Mouse (Mus musculus) liver, embryonic 11.5 days (tissue): ENCODE data around the gene Gspt1. TPM values are rescaled to one million over a fixed set of nuclear protein-coding genes. Genes with fewer than 3 reads are reported as not detected.
A peak's percentile ranks its signal among the peaks of the same experiment; 100 is the strongest.

ENCODE experiments used
- ATAC-seq: fragments of 200-750 bp; cut with Nextera tagmentation; replicated peaks from 2 replicates; pipeline ENCODE4 v1.8.0; 2017; ENCODE audit warnings: moderate number of reproducible peaks, mild to moderate bottlenecking, moderate TSS enrichment, moderate library complexity; ENCODE audit not compliant: low FRiP score
- DNase-seq: peaks from one replicate; pipeline ENCODE4 v3.0.0-alpha.2; 2017; ENCODE audit warnings: low spot score
- H3K27ac ChIP-seq: fragments of 300-500 bp; sonication (generic); 2 replicates; pipeline ENCODE4 v1.5.1; 2014; ENCODE audit warnings: mild to moderate bottlenecking, low read depth, low read length, control low read depth
- H3K27me3 ChIP-seq: fragments of 300-500 bp; sonication (generic); replicated peaks from 2 replicates; pipeline ENCODE4 v1.6.1; 2014; ENCODE audit warnings: low read length, mixed read lengths; ENCODE audit not compliant: control insufficient read depth, insufficient read depth
- H3K36me3 ChIP-seq: fragments of 300-500 bp; sonication (generic); 2 replicates; pipeline ENCODE4 v1.6.1; 2014; ENCODE audit warnings: mild to moderate bottlenecking, low read length, moderate library complexity, mixed read lengths; ENCODE audit not compliant: control insufficient read depth, insufficient read depth
- H3K4me1 ChIP-seq: fragments of 300-500 bp; sonication (generic); replicated peaks from 2 replicates; pipeline ENCODE4 v1.6.1; 2014; ENCODE audit warnings: low read length, mixed read lengths; ENCODE audit not compliant: control insufficient read depth, insufficient read depth
- H3K4me2 ChIP-seq: fragments of 300-500 bp; sonication (generic); 2 replicates; pipeline ENCODE4 v1.6.1; 2014; ENCODE audit warnings: mild to moderate bottlenecking, control low read depth, moderate library complexity
- H3K4me3 ChIP-seq: fragments of 300-500 bp; sonication (generic); 2 replicates; pipeline ENCODE4 v1.5.1; 2014; ENCODE audit warnings: low read depth, low read length, control low read depth
- H3K9ac ChIP-seq: fragments of 300-500 bp; sonication (generic); 2 replicates; pipeline ENCODE4 v1.6.1; 2014; ENCODE audit warnings: low read depth, low read length, control low read depth
- H3K9me3 ChIP-seq: fragments of 300-500 bp; sonication (generic); 2 replicates; pipeline ENCODE4 v1.6.1; 2016; ENCODE audit warnings: low read length, inconsistent platforms, mixed read lengths; ENCODE audit not compliant: control insufficient read depth
- WGBS: fragments of 180-500 bp; shearing (Covaris S2); extraction: QIAGEN DNeasy Blood & Tissue Kit; methylation state at CpG from one replicate; pipeline ENCODE4 v1.1.7; 2014; 5-methylcytosine and 5-hydroxymethylcytosine counted together
- polyA plus RNA-seq: library from polyadenylated mRNA; unstranded; fragments of >200 nt; fragmentation: Nextera tagmentation; extraction: Ambion mirVana; gene quantifications from 2 replicates; pipeline ENCODE4 v1.2.1, GENCODE M21; 2014

Gspt1 gene
- polyA plus RNA-seq, 1 experiment from 2014 or later, result 129 TPM

- Histone ChIP-seq H3K4me2 (no peak overlapping the region), H3K27me3 (no peaks in the 10 kb centered on the region), H3K4me1 (peaks cover 4% of the 10 kb centered on the region), H3K4me3 (no peak overlapping the region), H3K36me3 (peaks cover 64% of the 10 kb centered on the region), H3K27ac (no peak overlapping the region), H3K9me3 (no peaks in the 10 kb centered on the region), H3K9ac (no peak overlapping the region)
- ATAC-seq (no peak), DNase-seq (no peak)
- 86% methylated on average over 4 of the region's 4 CpGs for WGBS
Observed at GRCm38 (mm10) chr16:11197052-11197451, 57.1 kb downstream of the Gspt1 start.

DNA sequence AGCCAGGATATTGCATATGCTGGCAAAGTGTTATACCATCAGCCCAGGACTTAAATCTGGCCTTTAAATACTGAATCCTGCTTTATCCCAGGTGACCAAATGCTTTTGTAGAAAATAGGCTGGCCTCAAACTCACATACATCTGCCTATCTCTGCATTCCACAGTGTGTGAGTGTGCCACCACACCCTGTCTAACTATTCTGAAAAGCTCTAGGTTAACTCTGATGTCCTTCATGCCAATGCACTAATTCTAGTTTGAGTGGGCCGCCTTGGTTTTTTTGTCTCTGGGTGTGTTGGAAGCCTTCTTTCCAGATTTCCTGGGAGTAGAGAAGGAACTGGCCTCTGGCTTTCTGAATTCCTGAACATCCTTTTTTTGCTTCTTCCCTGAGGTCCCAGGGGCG lies 60.9 kb downstream of the Gspt1 start:
- no peak overlapping the region for H3K27ac ChIP-seq
- 94% methylated on average over 2 of the region's 2 CpGs for WGBS
- H3K27me3 ChIP-seq, result no peaks in the 10 kb centered on the region
- peaks cover 42% of the 10 kb centered on the region for H3K36me3 ChIP-seq
- H3K4me3 ChIP-seq, result no peak overlapping the region
- H3K9me3 ChIP-seq, result no peaks in the 10 kb centered on the region
- no peaks in the 10 kb centered on the region; the same call in 1 of the 2 replicates for H3K4me1 ChIP-seq
- H3K9ac ChIP-seq, result no peak overlapping the region
- no peak overlapping the region for H3K4me2 ChIP-seq
- DNase-seq, result no peak
- no peak for ATAC-seq

GRCm38 (mm10) chr16:11190150-11190549 lies 64.0 kb downstream of the Gspt1 start:
- Histone ChIP-seq H3K9me3 (no peaks in the 10 kb centered on the region), H3K27me3 (no peaks in the 10 kb centered on the region), H3K4me2 (no peak overlapping the region), H3K9ac (no peak overlapping the region), H3K36me3 (peaks cover 24% of the 10 kb centered on the region), H3K27ac (no peak overlapping the region), H3K4me1 (no peaks in the 10 kb centered on the region), H3K4me3 (no peak overlapping the region)
- no peak for DNase-seq
- WGBS, result 88% methylated on average over 7 of the region's 7 CpGs
- no peak for ATAC-seq

GRCm38 (mm10) chr16:11177404-11177803 lies 76.7 kb downstream of the Gspt1 start:
- Histone ChIP-seq H3K9me3 (no peaks in the 10 kb centered on the region), H3K4me3 (no peak overlapping the region; the same call in 1 of the 2 replicates), H3K27me3 (no peaks in the 10 kb centered on the region), H3K36me3 (no peaks in the 10 kb centered on the region), H3K4me1 (peaks cover 12% of the 10 kb centered on the region), H3K4me2 (peak overlapping the region; percentile 71), H3K27ac (no peak overlapping the region), H3K9ac (no peak overlapping the region)
- 76% methylated on average over 2 of the region's 2 CpGs for WGBS
- no peak for ATAC-seq
- no peak for DNase-seq

DNA sequence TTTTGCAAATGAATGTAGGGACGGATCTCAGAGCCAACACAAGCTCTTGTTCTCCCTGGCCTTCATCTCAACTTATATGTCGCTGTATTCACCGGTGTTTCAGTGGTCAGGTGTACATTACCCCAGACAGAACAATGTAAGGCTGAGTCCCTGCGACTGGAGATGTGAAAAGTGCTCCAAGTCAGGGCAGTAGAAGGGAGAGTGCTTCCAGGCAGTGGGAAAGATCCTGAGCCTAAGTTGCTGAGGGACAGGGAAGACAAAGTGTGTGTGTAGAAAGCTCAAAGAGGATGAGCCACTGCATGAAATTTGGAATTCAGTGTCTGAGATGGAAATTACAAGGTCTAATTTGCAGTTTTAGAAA lies 77.3 kb downstream of the Gspt1 start:
- Histone ChIP-seq H3K9ac (peak overlapping the region; percentile 92), H3K4me3 (peak overlapping the region; percentile 97), H3K27ac (peak overlapping the region; percentile 53; the same call in 1 of the 2 replicates), H3K27me3 (no peaks in the 10 kb centered on the region), H3K36me3 (no peaks in the 10 kb centered on the region), H3K4me2 (peak overlapping the region; percentile 71), H3K4me1 (peaks cover 13% of the 10 kb centered on the region), H3K9me3 (no peaks in the 10 kb centered on the region)
- DNase-seq, result no peak
- WGBS, result 8% methylated on average over 4 of the region's 4 CpGs
- no peak for ATAC-seq

- Histone ChIP-seq H3K27me3 (no peaks in the 10 kb centered on the region), H3K9me3 (no peaks in the 10 kb centered on the region), H3K4me2 (peak within 1 kb of the TSS; percentile 71), H3K4me1 (peaks cover 18% of the 10 kb centered on the region), H3K27ac (peak within 1 kb of the TSS; percentile 94), H3K9ac (peak within 1 kb of the TSS; percentile 92), H3K36me3 (no peaks in the 10 kb centered on the region), H3K4me3 (peak within 1 kb of the TSS; percentile 97)
- WGBS, result under 1% methylated on average over 57 of the region's 57 CpGs
- ATAC-seq (peak; percentile 95), DNase-seq (peak; percentile 92)
Observed at GRCm38 (mm10) chr16:11176208-11176883, 77.8 kb downstream of the Gspt1 start, which contains the start of gene Zc3h7a. Zc3h7a (minus strand) TSS chr16:11176393.

DNA sequence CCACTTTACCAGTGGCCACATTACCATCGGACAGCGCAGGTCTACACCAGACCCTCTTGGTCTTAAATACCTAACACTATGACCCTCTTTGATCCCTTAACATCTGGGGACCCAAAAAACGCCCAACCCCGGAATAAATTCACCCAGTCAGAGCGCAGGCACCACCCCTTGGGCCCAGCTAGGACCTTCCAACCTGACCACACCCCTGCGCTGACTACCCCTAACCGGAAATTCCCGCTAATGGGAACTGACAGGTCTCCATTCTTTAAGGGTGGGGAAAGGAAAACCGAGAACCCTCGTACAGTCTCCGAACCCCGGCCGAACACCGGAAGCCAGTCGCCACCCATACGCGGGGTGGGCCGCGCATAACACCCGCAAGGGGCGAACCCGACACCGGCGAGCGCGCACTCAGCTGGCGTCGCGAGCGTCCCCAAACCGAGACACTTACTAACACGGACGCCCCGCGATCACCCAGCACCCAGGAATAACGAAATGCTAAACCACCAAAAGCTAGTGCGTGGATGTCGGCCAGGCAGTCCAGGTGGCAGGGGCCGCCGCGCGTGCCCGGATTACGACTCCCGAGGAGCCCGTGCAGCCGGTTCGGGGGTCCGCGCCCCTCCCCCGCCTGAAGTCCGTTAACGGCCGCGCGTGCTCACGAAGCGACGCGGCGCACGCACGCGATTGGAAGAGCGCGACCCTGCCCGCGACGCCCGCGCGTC lies 78.5 kb downstream of the Gspt1 start:
- H3K4me1 ChIP-seq, result peaks cover 18% of the 10 kb centered on the region
- H3K4me2 ChIP-seq, result peak overlapping the region; percentile 71
- ATAC-seq (peak; percentile 74), DNase-seq (peak; percentile 78)
- H3K4me3 ChIP-seq, result peak overlapping the region; percentile 97
- H3K27me3 ChIP-seq, result no peaks in the 10 kb centered on the region
- no peaks in the 10 kb centered on the region for H3K36me3 ChIP-seq
- under 1% methylated on average over 72 of the region's 72 CpGs for WGBS
- peak overlapping the region; percentile 92 for H3K9ac ChIP-seq
- H3K9me3 ChIP-seq, result no peaks in the 10 kb centered on the region
- H3K27ac ChIP-seq, result peak overlapping the region; percentile 94

GRCm38 (mm10) chr16:11175100-11175488 lies 79.0 kb downstream of the Gspt1 start:
- WGBS, result 9% methylated on average over 9 of the region's 9 CpGs
- peak overlapping the region; percentile 94 for H3K27ac ChIP-seq
- H3K9ac ChIP-seq, result peak overlapping the region; percentile 92
- H3K4me2 ChIP-seq, result peak overlapping the region; percentile 71
- ATAC-seq (no peak), DNase-seq (no peak)
- peak overlapping the region; percentile 97 for H3K4me3 ChIP-seq
- no peaks in the 10 kb centered on the region for H3K9me3 ChIP-seq
- no peaks in the 10 kb centered on the region for H3K36me3 ChIP-seq
- H3K27me3 ChIP-seq, result no peaks in the 10 kb centered on the region
- peaks cover 18% of the 10 kb centered on the region for H3K4me1 ChIP-seq
